Mouse (Mus musculus) megakaryocyte, adult 5-6 weeks (primary cell): ENCODE data around the gene Tmod4. TPM values are rescaled to one million over a fixed set of nuclear protein-coding genes. Genes with fewer than 3 reads are reported as not detected.

Experiments
- ATAC-seq: 2 replicates; pipeline ENCODE4 v1.8.0; 2016; ENCODE audit warnings: mild to moderate bottlenecking, inconsistent platforms; ENCODE audit not compliant: poor library complexity, severe bottlenecking
- total RNA-seq, 2 experiments: library from RNA; stranded (forward) in 1 of 2; stranded (reverse) in 1 of 2; fragments of 153-499, 151-499 nt in 1 of 2; fragments of 221-1000, 200-1000 nt in 1 of 2; gene quantifications; 2 replicates each; pipeline versions ENCODE4 v1.2.3 to v1.2.4; 2015 to 2017

The Tmod4 gene
- total RNA-seq, 2 experiments from 2014 or later = 1.1 TPM; not detected in 1

- ATAC-seq = no peak
Measured at GRCm38 (mm10) chr3:95172526-95173255, 48.4 kb downstream of the Tmod4 start.

GRCm38 (mm10) chr3:95173256-95173949 is 49.1 kb downstream of the Tmod4 start:
- peak; percentile 21; the same call in 1 of the 2 replicates for ATAC-seq

GRCm38 (mm10) chr3:95174011-95174592 is 49.8 kb downstream of the Tmod4 start:
- ATAC-seq = peak; percentile 96

GRCm38 (mm10) chr3:95176500-95176899 is 52.2 kb downstream of the Tmod4 start:
- ATAC-seq = no peak

GRCm38 (mm10) chr3:95177583-95177982 is 53.3 kb downstream of the Tmod4 start:
- no peak for ATAC-seq

Other genes with a start within 250 kb of the Tmod4 start
- gene Psmb4, start 237.5 kb upstream of the Tmod4 start, total RNA-seq (2015) = 344 and 379 TPM in 2 replicates
- 179 and 223 TPM in 2 replicates for gene Psmb4, start 237.5 kb upstream of the Tmod4 start, total RNA-seq (2017)
- 22.8 and 26.8 TPM in 2 replicates for gene Selenbp1, start 191.4 kb upstream of the Tmod4 start, total RNA-seq (2015)
- gene Selenbp1, start 191.4 kb upstream of the Tmod4 start, total RNA-seq (2017) = 25.2 and 27.9 TPM in 2 replicates
- gene Rfx5, start 170.4 kb upstream of the Tmod4 start, total RNA-seq (2015) = 7.0 and 9.1 TPM in 2 replicates
- 8.7 and 10.2 TPM in 2 replicates for gene Rfx5, start 170.4 kb upstream of the Tmod4 start, total RNA-seq (2017)
- 22.2 and 31.4 TPM in 2 replicates for gene Pi4kb, start 149.7 kb upstream of the Tmod4 start, total RNA-seq (2015)
- gene Pi4kb, start 149.7 kb upstream of the Tmod4 start, total RNA-seq (2017) = 17.9 and 21.4 TPM in 2 replicates
- 10.0 and 15.7 TPM in 2 replicates for gene Zfp687, start 109.0 kb upstream of the Tmod4 start, total RNA-seq (2015)
- 11.7 and 39.5 TPM in 2 replicates for gene Zfp687, start 109.0 kb upstream of the Tmod4 start, total RNA-seq (2017)
- gene Psmd4, start 81.9 kb upstream of the Tmod4 start, total RNA-seq (2015) = 80.0 and 91.9 TPM in 2 replicates
- gene Psmd4, start 81.9 kb upstream of the Tmod4 start, total RNA-seq (2017) = 224 and 226 TPM in 2 replicates
- gene Pip5k1a, start 17.5 kb upstream of the Tmod4 start, total RNA-seq (2015) = 9.7 and 15.8 TPM in 2 replicates
- 12.4 and 14.5 TPM in 2 replicates for gene Pip5k1a, start 17.5 kb upstream of the Tmod4 start, total RNA-seq (2017)
- gene Vps72, start 13.5 kb upstream of the Tmod4 start, total RNA-seq (2015) = 33.6 and 37.3 TPM in 2 replicates
- gene Vps72, start 13.5 kb upstream of the Tmod4 start, total RNA-seq (2017) = 74.0 and 77.3 TPM in 2 replicates
- gene Scnm1, start 9.5 kb downstream of the Tmod4 start, total RNA-seq (2015) = 51.3 and 61.3 TPM in 2 replicates
- 68.0 and 72.8 TPM in 2 replicates for gene Scnm1, start 9.5 kb downstream of the Tmod4 start, total RNA-seq (2017)
- 3.3 and 3.8 TPM in 2 replicates for gene Lysmd1, start 9.6 kb downstream of the Tmod4 start, total RNA-seq (2015)
- 4.4 and 5.0 TPM in 2 replicates for gene Lysmd1, start 9.6 kb downstream of the Tmod4 start, total RNA-seq (2017)
- gene Tnfaip8l2, start 17.9 kb downstream of the Tmod4 start, total RNA-seq (2015) = 77.5 and 85.2 TPM in 2 replicates
- 103 and 115 TPM in 2 replicates for gene Tnfaip8l2, start 17.9 kb downstream of the Tmod4 start, total RNA-seq (2017)
- gene Sema6c, start 36.0 kb downstream of the Tmod4 start, total RNA-seq (2015) = 0.04 TPM in 1 of 2 replicates, not detected in the other
- not detected in 2 replicates for gene Sema6c, start 36.0 kb downstream of the Tmod4 start, total RNA-seq (2017)
- gene Gabpb2, start 93.4 kb downstream of the Tmod4 start, total RNA-seq (2015) = 37.6 and 39.3 TPM in 2 replicates
- 64.2 and 73.3 TPM in 2 replicates for gene Gabpb2, start 93.4 kb downstream of the Tmod4 start, total RNA-seq (2017)
- gene Cdc42se1, start 104.3 kb downstream of the Tmod4 start, total RNA-seq (2015) = 131 and 142 TPM in 2 replicates
- 151 TPM in 2 replicates for gene Cdc42se1, start 104.3 kb downstream of the Tmod4 start, total RNA-seq (2017)
- gene Mllt11, start 107.7 kb downstream of the Tmod4 start, total RNA-seq (2015) = 3.3 and 6.1 TPM in 2 replicates
- 2.8 and 7.3 TPM in 2 replicates for gene Mllt11, start 107.7 kb downstream of the Tmod4 start, total RNA-seq (2017)
- gene Gm128, start 117.1 kb downstream of the Tmod4 start, total RNA-seq (2015) = 0.16 and 0.21 TPM in 2 replicates
- gene Gm128, start 117.1 kb downstream of the Tmod4 start, total RNA-seq (2017) = not detected in 2 replicates
- gene Bnipl, start 126.7 kb downstream of the Tmod4 start, total RNA-seq (2015) = not detected in 2 replicates
- not detected in 2 replicates for gene Bnipl, start 126.7 kb downstream of the Tmod4 start, total RNA-seq (2017)
- 49.5 and 55.2 TPM in 2 replicates for gene Mindy1, start 156.9 kb downstream of the Tmod4 start, total RNA-seq (2015)
- gene Mindy1, start 156.9 kb downstream of the Tmod4 start, total RNA-seq (2017) = 44.0 and 54.1 TPM in 2 replicates
- 12.4 and 14.5 TPM in 2 replicates for gene Prune1, start 157.6 kb downstream of the Tmod4 start, total RNA-seq (2015)
- 7.8 and 10.2 TPM in 2 replicates for gene Prune1, start 157.6 kb downstream of the Tmod4 start, total RNA-seq (2017)
- 3.0 and 3.8 TPM in 2 replicates for gene Anxa9, start 182.7 kb downstream of the Tmod4 start, total RNA-seq (2015)
- gene Anxa9, start 182.7 kb downstream of the Tmod4 start, total RNA-seq (2017) = 1.9 and 2.4 TPM in 2 replicates
- gene Cers2, start 190.3 kb downstream of the Tmod4 start, total RNA-seq (2015) = 184 and 191 TPM in 2 replicates
- gene Cers2, start 190.3 kb downstream of the Tmod4 start, total RNA-seq (2017) = 86.0 and 107 TPM in 2 replicates
- 20.5 and 21.2 TPM in 2 replicates for gene Setdb1, start 232.7 kb downstream of the Tmod4 start, total RNA-seq (2015)
- gene Setdb1, start 232.7 kb downstream of the Tmod4 start, total RNA-seq (2017) = 22.4 and 23.8 TPM in 2 replicates